Comparison of ENCODE assay signal across 13 mouse cellular contexts in the genomic region with DNA sequence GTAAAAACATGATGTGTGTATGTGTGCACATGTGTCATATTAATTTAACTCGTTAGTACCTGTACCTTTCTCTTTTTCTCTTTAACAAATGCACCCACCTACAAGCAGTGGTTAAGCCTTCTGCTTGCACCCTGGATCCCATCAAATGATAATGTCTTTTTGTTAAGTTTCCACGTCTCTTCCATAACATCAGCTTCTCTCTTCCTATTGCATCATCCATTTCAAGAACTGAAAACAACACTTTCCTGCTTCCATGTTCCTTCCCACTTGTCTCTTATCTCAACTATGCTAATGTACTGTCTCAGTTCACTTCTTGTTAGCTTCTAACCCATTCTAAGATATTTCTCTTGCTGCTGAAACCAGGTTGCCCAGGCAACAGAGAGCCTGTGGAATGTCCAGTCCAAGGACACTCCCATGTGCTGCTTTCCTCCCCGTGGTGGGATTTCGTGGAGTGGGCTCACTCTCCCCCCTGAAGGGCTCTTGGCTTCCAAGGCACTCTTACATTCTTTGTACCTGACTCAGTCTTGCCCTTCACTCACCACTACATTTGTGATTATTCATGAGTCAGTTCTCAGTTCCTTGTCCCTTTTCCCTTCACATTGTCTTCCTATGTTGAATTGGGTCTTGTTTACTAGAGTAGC.
DNase-seq lines count a peak whose midpoint lies in the region; ATAC-seq and TF ChIP-seq lines count a peak whose summit lies in the region.
"Had no signal": no experiment of that assay in that cellular context is flagged by ENCODE, and none has a peak within 500 bp of the region (broad histone marks: within the 10 kb centered on the region; RNA-seq: fewer than 3 reads in every experiment).

No protein-coding gene starts in this region.

- H3K27me3 ChIP-seq in lung, embryonic 14.5 days (ENCODE audit: insufficient read depth, low read length), result no peaks in the 10 kb centered on the region
- H3K27me3 ChIP-seq: megakaryocyte, embryonic 14.5 days had no signal

- peak; percentile 26 to 48 for DNase-seq in adrenal gland, adult (ENCODE audit: inconsistent age in 2 of 2, low spot score in 1 of 2)
- no peak for DNase-seq in adrenal gland, adult 18-20 months (ENCODE audit: low spot score in 2 of 2)
- DNase-seq in 3134 (ENCODE audit: extremely low read depth, insufficient read length, low spot score), result peak; percentile 56
- peak; percentile 22 for DNase-seq in embryo, embryonic 11.5 days (ENCODE audit: low read depth, low spot score)
- DNase-seq in lung, embryonic 14.5 days, result peak; percentile 55
- DNase-seq in spleen, postnatal 14 days (ENCODE audit: low spot score in 2 of 2), result no peak
- no peak for DNase-seq in layer of hippocampus, adult 2 months (ENCODE audit: low spot score in 2 of 2)
- DNase-seq in cerebellum, adult 9-10 months, result no peak
- DNase-seq: cerebellum, postnatal 14 days; right cerebral cortex, postnatal 4 days; thymus, postnatal 4 days had no signal

- H3K4me1 ChIP-seq in lung, embryonic 14.5 days (ENCODE audit: insufficient read depth), result no peaks in the 10 kb centered on the region
- H3K4me1 ChIP-seq: megakaryocyte, embryonic 14.5 days had no signal

- no peak overlapping the region for H3K4me3 ChIP-seq in lung, embryonic 14.5 days (ENCODE audit: low read depth, low read length)
- H3K4me3 ChIP-seq in layer of hippocampus, adult 2 months, result no peak overlapping the region
- H3K4me3 ChIP-seq: megakaryocyte, embryonic 14.5 days had no signal

- H3K9me3 ChIP-seq in lung, embryonic 14.5 days (ENCODE audit: low read depth, low read length), result no peaks in the 10 kb centered on the region

- no peak overlapping the region for H3K9ac ChIP-seq in lung, embryonic 14.5 days

- H3K27ac ChIP-seq in lung, embryonic 14.5 days (ENCODE audit: low read depth), result no peak overlapping the region
- H3K27ac ChIP-seq in layer of hippocampus, adult 2 months, result no peak overlapping the region

- H3K36me3 ChIP-seq in lung, embryonic 14.5 days (ENCODE audit: insufficient read depth), result no peaks in the 10 kb centered on the region

- H3K4me2 ChIP-seq in lung, embryonic 14.5 days, result no peak overlapping the region

- ATAC-seq in lung, embryonic 14.5 days (ENCODE audit: insufficient read depth), result peak; percentile 98
- ATAC-seq: intestine, postnatal 0 days had no signal

- no peak for TF ChIP-seq CTCF in lung, embryonic 14.5 days (IDR thresholded peaks at IDR 0.05; ENCODE audit: low read depth)
- no peak for TF ChIP-seq CTCF in layer of hippocampus, adult 2 months (conservative IDR thresholded peaks at IDR 0.05)

- 32% methylated on average over 4 of the region's 4 CpGs for WGBS in lung, embryonic 14.5 days

Comparison
In these comparisons a context has a peak if more than half of its experiments do, and no peak if none do; other contexts are left out.
1. DNase-seq: peak in adrenal gland, adult (2 of 2), 3134 (single experiment), embryo, embryonic 11.5 days (single experiment) and lung, embryonic 14.5 days (single experiment); none in adrenal gland, adult 18-20 months (0 of 2), spleen, postnatal 14 days (0 of 2), layer of hippocampus, adult 2 months (0 of 2) and cerebellum, adult 9-10 months (single experiment).